Mouse (Mus musculus): ENCODE results near the gene Sprr2a2.
"Not testable (repeated sequence)": the region's sequence is repeated elsewhere in the genome, so short reads cannot be mapped to it uniquely, and the experiment has no call there.

DNA sequence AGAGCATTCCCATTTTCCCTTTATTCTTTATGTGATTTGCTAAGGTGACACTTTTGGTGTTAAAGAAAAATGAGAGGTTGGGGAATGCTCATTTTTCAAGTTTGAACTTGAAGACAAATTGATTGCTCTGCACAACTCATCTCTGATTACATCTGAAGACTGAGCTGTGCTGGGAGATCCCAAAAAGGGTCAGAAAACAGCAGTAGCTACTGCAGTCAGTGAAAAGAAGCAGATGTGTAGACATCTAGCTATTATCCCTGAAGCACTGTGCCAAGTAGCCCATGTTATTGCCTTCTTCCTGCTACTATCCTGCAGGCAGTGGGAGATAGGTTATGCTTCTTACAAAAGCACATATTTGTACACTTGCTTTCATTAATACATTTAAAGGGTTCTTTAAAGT is 29.1 kb downstream of the Sprr2a2 start:
- not testable (repeated sequence) for TF ChIP-seq CTCF (conservative IDR thresholded peaks at IDR 0.05; ENCODE audit: insufficient read depth, insufficient read length, low read depth, low read length); POLR2A (IDR thresholded peaks at IDR 0.05; ENCODE audit: low read depth, low read length)
